Mouse (Mus musculus): ENCODE measurements around the gene Spata32.
A peak's percentile ranks its signal among the peaks of the same experiment; 100 is the strongest.

The Spata32 gene

GRCm38 (mm10) chr11:103202376-103202775 is 15.9 kb downstream of the Spata32 start:
- DNase-seq (ENCODE audit: low read depth, low spot score), result no peak

- no peak for DNase-seq (ENCODE audit: low read depth, low spot score)
These were observed 16.6 kb downstream of the Spata32 start for GRCm38 (mm10) chr11:103201664-103202063.

GRCm38 (mm10) chr11:103198911-103199803 is 19.1 kb downstream of the Spata32 start:
- DNase-seq (ENCODE audit: low read depth, low spot score), result no peak

- no peak for DNase-seq (ENCODE audit: low read depth, low spot score)
These were observed 19.9 kb downstream of the Spata32 start for GRCm38 (mm10) chr11:103198339-103198738.

GRCm38 (mm10) chr11:103197340-103197739 is 20.9 kb downstream of the Spata32 start:
- DNase-seq (ENCODE audit: low read depth, low spot score), result no peak

- no peak for DNase-seq (ENCODE audit: low read depth, low spot score)
These were observed 22.6 kb downstream of the Spata32 start for GRCm38 (mm10) chr11:103195656-103196055.

GRCm38 (mm10) chr11:103195236-103195635 is 23.0 kb downstream of the Spata32 start:
- DNase-seq (ENCODE audit: low read depth, low spot score), result no peak

- no peak for DNase-seq (ENCODE audit: low read depth, low spot score)
These were observed 24.4 kb downstream of the Spata32 start for GRCm38 (mm10) chr11:103193825-103194168.

- no peak for DNase-seq (ENCODE audit: low read depth, low spot score)
These were observed 25.0 kb downstream of the Spata32 start for GRCm38 (mm10) chr11:103192956-103193824.

- no peak for DNase-seq (ENCODE audit: low read depth, low spot score)
These were observed 25.8 kb downstream of the Spata32 start for GRCm38 (mm10) chr11:103192230-103192955.

GRCm38 (mm10) chr11:103184891-103185290 is 33.3 kb downstream of the Spata32 start:
- no peak for DNase-seq (ENCODE audit: low read depth, low spot score)

- DNase-seq (ENCODE audit: low read depth, low spot score), result no peak
These were observed 36.3 kb downstream of the Spata32 start for GRCm38 (mm10) chr11:103181911-103182310.

- DNase-seq (ENCODE audit: low read depth, low spot score), result no peak
These were observed 36.9 kb downstream of the Spata32 start for GRCm38 (mm10) chr11:103181349-103181748.

- no peak for DNase-seq (ENCODE audit: low read depth, low spot score)
These were observed 37.8 kb downstream of the Spata32 start for GRCm38 (mm10) chr11:103180426-103180825.

GRCm38 (mm10) chr11:103178748-103179147 is 39.5 kb downstream of the Spata32 start:
- no peak for DNase-seq (ENCODE audit: low read depth, low spot score)

- DNase-seq (ENCODE audit: low read depth, low spot score), result no peak
These were observed 40.3 kb downstream of the Spata32 start for GRCm38 (mm10) chr11:103177815-103178485.

- no peak for DNase-seq (ENCODE audit: low read depth, low spot score)
These were observed 41.0 kb downstream of the Spata32 start for GRCm38 (mm10) chr11:103177216-103177615.

- DNase-seq (ENCODE audit: low read depth, low spot score), result no peak
These were observed 41.7 kb downstream of the Spata32 start for GRCm38 (mm10) chr11:103176510-103176909.

GRCm38 (mm10) chr11:103175688-103176442 is 42.4 kb downstream of the Spata32 start:
- DNase-seq (ENCODE audit: low read depth, low spot score), result peak; percentile 60

- DNase-seq (ENCODE audit: low read depth, low spot score), result peak; percentile 47
These were observed 43.3 kb downstream of the Spata32 start for GRCm38 (mm10) chr11:103174891-103175391.
